Mouse (Mus musculus) MEL (cell line): ENCODE measurements around the gene 2300002M23Rik. TPM values are rescaled to one million over a fixed set of nuclear protein-coding genes. Genes with fewer than 3 reads are reported as not detected.
A peak's percentile ranks its signal among the peaks of the same experiment; 100 is the strongest.

Experiments
- DNase-seq: peaks from one replicate; pipeline ENCODE4 v3.0.0; 2011; ENCODE audit warnings: low read depth, low spot score
- H3K27ac ChIP-seq: 2 replicates; pipeline ENCODE4 v1.5.1; 2012; ENCODE audit warnings: low read depth, mild to moderate bottlenecking, control low read depth, low read length, moderate library complexity; ENCODE audit not compliant: control insufficient read depth
- H3K27me3 ChIP-seq, 2 experiments: fragments of 150-350 bp in 1 of 2; sonication (generic) in 1 of 2; 2 replicates each; pipeline ENCODE4 v1.6.1; 2012; ENCODE audit warnings: low read length in 2 of 2, mild to moderate bottlenecking in 2 of 2, improper control_type of control experiment in 1 of 2, moderate library complexity in 1 of 2; ENCODE audit not compliant: insufficient read depth in 2 of 2, control insufficient read depth in 1 of 2
- H3K36me3 ChIP-seq, 2 experiments: 2 replicates each; pipeline ENCODE4 v1.6.1; 2012 to 2014; ENCODE audit warnings: low read length in 2 of 2, improper control_type of control experiment in 1 of 2, inconsistent platforms in 1 of 2, mild to moderate bottlenecking in 1 of 2; ENCODE audit not compliant: insufficient read depth in 2 of 2, control insufficient read depth in 1 of 2
- H3K4me1 ChIP-seq, 2 experiments: fragments of 150-350 bp in 1 of 2; sonication (generic) in 1 of 2; 2 replicates each; pipeline ENCODE4 v1.6.1; 2012; ENCODE audit warnings: low read length in 2 of 2, improper control_type of control experiment in 1 of 2, mild to moderate bottlenecking in 1 of 2; ENCODE audit not compliant: insufficient read depth in 2 of 2, control insufficient read depth in 1 of 2
- H3K4me3 ChIP-seq, 2 experiments: fragments of 150-350 bp in 1 of 2; sonication (generic) in 1 of 2; 2 replicates each; pipeline ENCODE4 v1.5.1; 2012; ENCODE audit warnings: low read depth in 2 of 2, low read length in 2 of 2, mild to moderate bottlenecking in 2 of 2, moderate library complexity in 2 of 2, control low read depth in 1 of 2, improper control_type of control experiment in 1 of 2; ENCODE audit not compliant: control insufficient read depth in 1 of 2, insufficient read depth in 1 of 2
- H3K79me2 ChIP-seq: 2 replicates; pipeline ENCODE4 v1.6.1; 2012; ENCODE audit warnings: mild to moderate bottlenecking, low read length, moderate library complexity; ENCODE audit not compliant: control insufficient read depth, poor library complexity, insufficient read depth
- H3K9ac ChIP-seq: 2 replicates; pipeline ENCODE4 v1.6.1; 2012; ENCODE audit warnings: low read depth, mild to moderate bottlenecking, control low read depth, low read length, moderate library complexity; ENCODE audit not compliant: control insufficient read depth, poor library complexity, severe bottlenecking
- H3K9me3 ChIP-seq: fragments of 150-350 bp; sonication (generic); replicated peaks from 2 replicates; pipeline ENCODE4 v1.6.1; 2012; ENCODE audit warnings: mild to moderate bottlenecking, low read length, improper control_type of control experiment, moderate library complexity; ENCODE audit not compliant: insufficient read depth
- BHLHE40 ChIP-seq: IDR thresholded peaks from 2 replicates; pipeline ENCODE4 v1.6.1; 2012; ENCODE audit warnings: low read depth, mild to moderate bottlenecking, inconsistent platforms, low read length, improper control_type of control experiment, borderline replicate concordance
- CTCF ChIP-seq, 3 experiments: IDR thresholded peaks in 2 of 3; conservative IDR thresholded peaks in 1 of 3; 2 replicates each; pipeline ENCODE4 v1.5.1; 2011 to 2012; ENCODE audit warnings: low read length in 3 of 3, low read depth in 2 of 3, mild to moderate bottlenecking in 2 of 3, improper control_type of control experiment in 1 of 3, inconsistent platforms in 1 of 3, mixed read lengths in 1 of 3, moderate library complexity in 1 of 3; ENCODE audit not compliant: control insufficient read depth in 1 of 3, insufficient read depth in 1 of 3, poor library complexity in 1 of 3, severe bottlenecking in 1 of 3
- GABPA ChIP-seq: IDR thresholded peaks from 2 replicates; pipeline ENCODE4 v1.6.1; 2012; ENCODE audit warnings: low read depth, mild to moderate bottlenecking, inconsistent platforms, low read length, improper control_type of control experiment, moderate library complexity
- JUND ChIP-seq: IDR thresholded peaks from 2 replicates; pipeline ENCODE4 v1.6.1; 2011; ENCODE audit warnings: low read depth, mild to moderate bottlenecking, improper control_type of control experiment, low read length
- MEF2A ChIP-seq: IDR thresholded peaks from 2 replicates; pipeline ENCODE4 v1.6.1; 2014; ENCODE audit warnings: low read depth, mild to moderate bottlenecking, inconsistent platforms, low read length, improper control_type of control experiment; ENCODE audit not compliant: poor library complexity, insufficient replicate concordance, severe bottlenecking; ENCODE audit errors: extremely low read depth
- MXI1 ChIP-seq: IDR thresholded peaks from 2 replicates; pipeline ENCODE4 v1.6.1; 2011; ENCODE audit warnings: mild to moderate bottlenecking, low read depth, low read length, improper control_type of control experiment
- RCOR1 ChIP-seq: IDR thresholded peaks from 2 replicates; pipeline ENCODE4 v1.6.1; 2012; ENCODE audit warnings: low read depth, mild to moderate bottlenecking, inconsistent platforms, low read length, improper control_type of control experiment
- SIN3A ChIP-seq: IDR thresholded peaks from 2 replicates; pipeline ENCODE4 v1.6.1; 2012; ENCODE audit warnings: low read length, improper control_type of control experiment, inconsistent platforms
- TBP ChIP-seq: IDR thresholded peaks from 2 replicates; pipeline ENCODE4 v1.8.0; 2011; ENCODE audit warnings: low read depth, low read length, improper control_type of control experiment
- UBTF ChIP-seq: IDR thresholded peaks from 2 replicates; pipeline ENCODE4 v1.6.1; 2012; ENCODE audit warnings: low read depth, mild to moderate bottlenecking, inconsistent platforms, low read length, improper control_type of control experiment, moderate library complexity, borderline replicate concordance; ENCODE audit not compliant: insufficient read depth
- USF2 ChIP-seq, 2 experiments: IDR thresholded peaks; 2 replicates each; pipeline ENCODE4 v1.6.1; 2011 to 2012; ENCODE audit warnings: improper control_type of control experiment in 2 of 2, low read length in 2 of 2, borderline replicate concordance in 1 of 2, inconsistent platforms in 1 of 2, low read depth in 1 of 2, mild to moderate bottlenecking in 1 of 2; ENCODE audit not compliant: insufficient read depth in 1 of 2
- polyA plus RNA-seq, 2 experiments: library from polyadenylated mRNA; stranded (reverse) in 1 of 2; unstranded in 1 of 2; fragments of >175 nt in 1 of 2; fragments of >200 nt in 1 of 2; gene quantifications; 2 replicates each; pipeline versions ENCODE4 v1.2.1 to v1.2.4; 2012; ENCODE audit warnings: low replicate concordance in 2 of 2, low read depth in 1 of 2; ENCODE audit not compliant: insufficient read length in 2 of 2, insufficient read depth in 1 of 2, missing spikeins in 1 of 2
- total RNA-seq: library from RNA; depleted of rRNA; stranded (reverse); fragments of 300-350 nt; gene quantifications from 2 replicates; pipeline ENCODE4 v1.2.3, GENCODE M21; 2012

The 2300002M23Rik gene
- total and polyA plus RNA-seq, 3 experiments: not detected

- peak; percentile 42 for DNase-seq
- H3K9ac ChIP-seq: no peak overlapping the region
- no peaks in the 10 kb centered on the region; a peak in 2 of 4 replicates for H3K27me3 ChIP-seq
- no peaks in the 10 kb centered on the region for H3K36me3 ChIP-seq
- peaks cover 0 to 6% of the 10 kb centered on the region in 2 experiments; a peak in 1 of 4 replicates for H3K4me1 ChIP-seq
- no peaks in the 10 kb centered on the region for H3K9me3 ChIP-seq
- H3K79me2 ChIP-seq: no peaks in the 10 kb centered on the region
- no peak overlapping the region for H3K27ac ChIP-seq
- H3K4me3 ChIP-seq: no peak overlapping the region
- no peak for TF ChIP-seq BHLHE40
Observed at GRCm38 (mm10) chr17:35558216-35558615, 9.0 kb upstream of the 2300002M23Rik start.

- Histone ChIP-seq H3K9ac (no peak overlapping the region), H3K36me3 (no peaks in the 10 kb centered on the region), H3K79me2 (no peaks in the 10 kb centered on the region), H3K9me3 (no peaks in the 10 kb centered on the region), H3K27ac (no peak overlapping the region), H3K4me3 (no peak overlapping the region), H3K4me1 (no peaks in the 10 kb centered on the region), H3K27me3 (peaks cover 5 to 8% of the 10 kb centered on the region in 2 experiments)
- TF ChIP-seq CTCF (IDR thresholded peaks at IDR 0.05 in 2 of 3, conservative IDR thresholded peaks at IDR 0.05 in 1 of 3; ENCODE audit: control insufficient read depth in 1 of 3, insufficient read depth in 1 of 3, low read depth in 2 of 3, low read length in 3 of 3, poor library complexity in 1 of 3, severe bottlenecking in 1 of 3): no peak; a peak in 1 of 6 replicates
- TF ChIP-seq SIN3A: no peak
- no peak for TF ChIP-seq USF2 (IDR thresholded peaks at IDR 0.05; ENCODE audit: borderline replicate concordance in 1 of 2, insufficient read depth in 1 of 2, low read depth in 1 of 2, low read length in 2 of 2)
- TF ChIP-seq RCOR1: no peak
- no peak for TF ChIP-seq MXI1
- no peak for DNase-seq
Observed at GRCm38 (mm10) chr17:35567767-35568166, 517 bp downstream of the 2300002M23Rik start.

- Histone ChIP-seq H3K27me3 (peaks cover 5 to 8% of the 10 kb centered on the region in 2 experiments), H3K4me1 (no peaks in the 10 kb centered on the region), H3K27ac (no peak overlapping the region), H3K79me2 (no peaks in the 10 kb centered on the region), H3K36me3 (no peaks in the 10 kb centered on the region), H3K4me3 (no peak overlapping the region), H3K9ac (no peak overlapping the region)
- DNase-seq: no peak
- no peak for TF ChIP-seq TBP
- TF ChIP-seq JUND: no peak
- no peak for TF ChIP-seq GABPA
- TF ChIP-seq SIN3A: no peak
- TF ChIP-seq UBTF: no peak
- TF ChIP-seq MEF2A: no peak
- TF ChIP-seq, all 39 proteins: peak for 0
- H3K9me3 ChIP-seq: no peaks in the 10 kb centered on the region
Observed at GRCm38 (mm10) chr17:35569091-35569944, 2.1 kb downstream of the 2300002M23Rik start.
